Comparison of ENCODE assay signal across 8 mouse cellular contexts in the genomic region with DNA sequence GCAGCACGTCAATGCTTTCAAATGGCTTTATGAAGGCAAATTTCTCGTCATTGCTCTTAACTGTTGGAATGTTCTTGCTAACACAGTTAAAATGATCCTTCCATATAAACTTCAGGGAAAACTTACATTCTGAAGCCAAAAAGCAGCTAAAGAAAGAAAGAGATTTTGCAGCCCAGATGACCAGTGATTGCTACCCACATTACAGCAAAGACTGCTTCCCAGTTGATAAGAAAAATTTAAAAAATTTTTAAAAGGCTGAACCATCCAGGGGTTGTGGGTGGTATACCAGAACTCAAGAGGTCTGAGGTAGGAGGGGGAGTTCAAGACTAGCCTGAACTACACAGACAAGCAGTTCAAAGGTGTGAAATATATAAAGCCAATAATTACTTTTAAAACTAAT. TPM values are rescaled to one million over a fixed set of nuclear protein-coding genes. Genes with fewer than 3 reads are reported as not detected.
DNase-seq lines count a peak whose midpoint lies in the region; ATAC-seq and TF ChIP-seq lines count a peak whose summit lies in the region.

No protein-coding gene starts in this region.

- no peaks in the 10 kb centered on the region for H3K9me3 ChIP-seq in heart, embryonic 10.5 days
- H3K9me3 ChIP-seq in CH12.LX (replicated peaks; ENCODE audit: low read length): no peaks in the 10 kb centered on the region
- H3K9me3 ChIP-seq in forebrain, embryonic 16.5 days (ENCODE audit: control insufficient read depth, low read length): no peaks in the 10 kb centered on the region
- no peaks in the 10 kb centered on the region for H3K9me3 ChIP-seq in liver, embryonic 15.5 days (replicated peaks)

- TF ChIP-seq RAD21 in CH12.LX (IDR thresholded peaks at IDR 0.05; ENCODE audit: low read depth, low read length): no peak

- TF ChIP-seq CTCF in CH12.LX (conservative IDR thresholded peaks at IDR 0.05 in 1 of 2, IDR thresholded peaks at IDR 0.05 in 1 of 2; ENCODE audit: low read depth in 2 of 2, low read length in 2 of 2): no peak
- no peak for TF ChIP-seq CTCF in thymus, adult 2 months (IDR thresholded peaks at IDR 0.05; ENCODE audit: borderline replicate concordance, control insufficient read depth, extremely low read depth, insufficient read depth, low read length, poor library complexity)

- peak overlapping the region; percentile 76; the same call in 1 of the 2 replicates for H3K4me3 ChIP-seq in heart, embryonic 10.5 days
- peak overlapping the region in 1 of 3 experiments; percentile 98 for H3K4me3 ChIP-seq in CH12.LX (replicated peaks in 1 of 3; ENCODE audit: low read depth in 2 of 3, low read length in 2 of 3, poor library complexity in 1 of 3)
- H3K4me3 ChIP-seq in forebrain, embryonic 16.5 days (replicated peaks; ENCODE audit: low read length): no peak overlapping the region
- H3K4me3 ChIP-seq in liver, embryonic 15.5 days (replicated peaks): peak overlapping the region; percentile 97
- no peak overlapping the region for H3K4me3 ChIP-seq in thymus, adult 2 months (ENCODE audit: control insufficient read depth, insufficient read depth, low read length)

- no peaks in the 10 kb centered on the region for H3K27me3 ChIP-seq in heart, embryonic 10.5 days (ENCODE audit: insufficient read depth, poor library complexity, severe bottlenecking)
- H3K27me3 ChIP-seq in CH12.LX (replicated peaks): no peaks in the 10 kb centered on the region
- no peaks in the 10 kb centered on the region for H3K27me3 ChIP-seq in forebrain, embryonic 16.5 days (replicated peaks; ENCODE audit: control insufficient read depth, insufficient read depth, low read length)
- H3K27me3 ChIP-seq in liver, embryonic 15.5 days: peaks cover 3% of the 10 kb centered on the region; the same call in 1 of the 2 replicates
- H3K27me3 ChIP-seq in thymus, adult 2 months (ENCODE audit: control insufficient read depth, insufficient read depth, low read length): no peaks in the 10 kb centered on the region

- dilution Hi-C loops in CH12.LX (cut with MboI; ENCODE audit: extremely low pct_ligation_motif_present, extremely low pct_unique_long_range_greater_than_20kb, low sequenced_read_pairs): no loop called here

- H3K79me2 ChIP-seq in CH12.LX (replicated peaks; ENCODE audit: control insufficient read depth, extremely low read depth, insufficient read depth, poor library complexity, severe bottlenecking): peaks cover 37% of the 10 kb centered on the region

- 41% methylated on average over 2 of the region's 2 CpGs for WGBS in heart, embryonic 10.5 days
- WGBS in forebrain, embryonic 16.5 days: 34% methylated on average over 2 of the region's 2 CpGs
- 51% methylated on average over 2 of the region's 2 CpGs for WGBS in liver, embryonic 15.5 days (ENCODE audit: insufficient replicate concordance)
- 78% methylated on average over 2 of the region's 2 CpGs for WGBS in thymus, adult 2 months

- no peak for DNase-seq in heart, embryonic 10.5 days (ENCODE audit: low spot score)
- no peak for DNase-seq in heart, adult 18-20 months
- DNase-seq in CH12.LX (ENCODE audit: extremely low read depth): no peak
- no peak for DNase-seq in ovary, postnatal 14 days (ENCODE audit: low spot score)
- DNase-seq in thymus, adult 2 months: no peak

- TF ChIP-seq POLR2A in CH12.LX (IDR thresholded peaks at IDR 0.05; ENCODE audit: low read depth, low read length): no peak
- no peak for TF ChIP-seq POLR2A in thymus, adult 2 months (IDR thresholded peaks at IDR 0.05; ENCODE audit: control insufficient read depth, extremely low read depth, insufficient read depth, low read length, poor library complexity)

- in situ Hi-C loops in CH12.LX (cut with MboI; ENCODE audit: low pct_ligation_motif_present, low pct_unique_long_range_greater_than_20kb, low sequenced_read_pairs): loop anchor here (5.0 kb wide), 1 partner anchor 56 kb away; no protein-coding TSS in a partner anchor

- no peak for ATAC-seq in forebrain, embryonic 16.5 days
- no peak for ATAC-seq in liver, embryonic 15.5 days (ENCODE audit: insufficient read depth)
- no peak for ATAC-seq in erythroid progenitor cell, adult 5-6 weeks (replicated peaks; ENCODE audit: low FRiP score, poor library complexity, severe bottlenecking)

- no peaks in the 10 kb centered on the region for H3K36me3 ChIP-seq in heart, embryonic 10.5 days
- no peaks in the 10 kb centered on the region for H3K36me3 ChIP-seq in CH12.LX (replicated peaks in 1 of 2; ENCODE audit: control insufficient read depth in 1 of 2, insufficient read depth in 1 of 2, low read length in 1 of 2)
- no peaks in the 10 kb centered on the region for H3K36me3 ChIP-seq in forebrain, embryonic 16.5 days (ENCODE audit: control insufficient read depth, insufficient read depth)
- H3K36me3 ChIP-seq in liver, embryonic 15.5 days (replicated peaks): 0 out of 2 replicates have a peak, but pooled peaks cover 1% of the 10 kb centered on the region
- no peaks in the 10 kb centered on the region for H3K36me3 ChIP-seq in thymus, adult 2 months (ENCODE audit: control insufficient read depth, insufficient read depth, low read length)

- peak overlapping the region; percentile 94 for H3K27ac ChIP-seq in heart, embryonic 10.5 days
- H3K27ac ChIP-seq in CH12.LX (ENCODE audit: insufficient read depth, low read depth): no peak overlapping the region
- H3K27ac ChIP-seq in forebrain, embryonic 16.5 days (ENCODE audit: low read length): no peak overlapping the region
- H3K27ac ChIP-seq in liver, embryonic 15.5 days (replicated peaks): peak overlapping the region; percentile 94; the same call in 1 of the 2 replicates
- no peak overlapping the region for H3K27ac ChIP-seq in thymus, adult 2 months (ENCODE audit: control insufficient read depth, insufficient read depth, low read length)

- TF ChIP-seq EP300 in CH12.LX (IDR thresholded peaks at IDR 0.05; ENCODE audit: low read length): no peak

- H3K9ac ChIP-seq in CH12.LX (ENCODE audit: insufficient read depth, low read depth): peak overlapping the region; percentile 52
- no peak overlapping the region for H3K9ac ChIP-seq in forebrain, embryonic 16.5 days (replicated peaks; ENCODE audit: low read depth, low read length)
- H3K9ac ChIP-seq in liver, embryonic 15.5 days: peak overlapping the region; percentile 66

- peaks cover 34% of the 10 kb centered on the region for H3K4me1 ChIP-seq in heart, embryonic 10.5 days
- peaks cover 14 to 53% of the 10 kb centered on the region in 2 experiments for H3K4me1 ChIP-seq in CH12.LX (ENCODE audit: control insufficient read depth in 1 of 2, insufficient read depth in 2 of 2)
- H3K4me1 ChIP-seq in forebrain, embryonic 16.5 days (replicated peaks; ENCODE audit: control insufficient read depth, insufficient read depth, low read length): peaks cover 29% of the 10 kb centered on the region
- H3K4me1 ChIP-seq in liver, embryonic 15.5 days (replicated peaks): peaks cover 64% of the 10 kb centered on the region
- peaks cover 29% of the 10 kb centered on the region for H3K4me1 ChIP-seq in thymus, adult 2 months (replicated peaks; ENCODE audit: control insufficient read depth, insufficient read depth, low read length)

- peak overlapping the region; percentile 63 for H3K4me2 ChIP-seq in CH12.LX (ENCODE audit: insufficient read depth, low read depth, poor library complexity, severe bottlenecking)
- H3K4me2 ChIP-seq in forebrain, embryonic 16.5 days (ENCODE audit: low read length): peak overlapping the region; percentile 61
- peak overlapping the region; percentile 94 for H3K4me2 ChIP-seq in liver, embryonic 15.5 days

TF ChIP-seq in CH12.LX, 34 proteins besides CTCF, POLR2A, EP300 and RAD21:
- TF ChIP-seq USF1 (IDR thresholded peaks at IDR 0.05; ENCODE audit: low read depth, low read length) (no peak), TBP (conservative IDR thresholded peaks at IDR 0.05; ENCODE audit: low read depth, low read length) (no peak), MXI1 (IDR thresholded peaks at IDR 0.05; ENCODE audit: low read depth, low read length) (0 out of 2 replicates have a peak, but pooled peaks have one; percentile 6), IRF4 (IDR thresholded peaks at IDR 0.05; ENCODE audit: low read depth, low read length) (no peak), NELFE (IDR thresholded peaks at IDR 0.05; ENCODE audit: low read depth, low read length) (no peak)

RNA-seq across cellular contexts. Expression of a gene that starts 1.1 kb away (rescaled TPM):
- polyA plus RNA-seq in heart, embryonic 10.5 days (2016; fragmentation: Nextera tagmentation; extraction: Ambion mirVana): 34.5 and 37.5 TPM in 2 replicates
- 100 to 1,000 TPM; 117 to 119 TPM for total RNA-seq in heart, adult 18-20 months (2021)
- total RNA-seq in CH12.LX (2012; rRNA removed) (128 and 146 TPM in 2 replicates), CH12.LX (2014; rRNA removed) (43.8 and 46.4 TPM in 2 replicates)
- 165 and 178 TPM in 2 replicates for polyA plus RNA-seq in CH12.LX (2012; ENCODE audit: insufficient read length, low read depth)
- polyA plus RNA-seq in forebrain, embryonic 16.5 days (2015; fragmentation: Nextera tagmentation; extraction: Ambion mirVana): 12.2 and 13.6 TPM in 2 replicates
- polyA plus RNA-seq in liver, embryonic 15.5 days (2015; fragmentation: Nextera tagmentation; extraction: Ambion mirVana): 19.5 and 20.3 TPM in 2 replicates
- total RNA-seq in erythroid progenitor cell, adult 5-6 weeks (2015; ENCODE audit: low replicate concordance): 104 and 105 TPM in 2 replicates
- total RNA-seq in erythroid progenitor cell, adult 5-6 weeks (2017; ENCODE audit: low replicate concordance): 198 and 213 TPM in 2 replicates
- 167 and 193 TPM in 2 replicates for polyA plus RNA-seq in thymus, adult 2 months (2012; rRNA removed)

Comparison
In these comparisons a context has a peak if more than half of its experiments do, and no peak if none do; other contexts are left out.
1. H3K27ac ChIP-seq: peak in heart, embryonic 10.5 days (single experiment) and liver, embryonic 15.5 days (single experiment); none in CH12.LX (single experiment), forebrain, embryonic 16.5 days (single experiment) and thymus, adult 2 months (single experiment).
2. H3K4me3 ChIP-seq: peak in heart, embryonic 10.5 days (single experiment) and liver, embryonic 15.5 days (single experiment); none in forebrain, embryonic 16.5 days (single experiment) and thymus, adult 2 months (single experiment).
3. Peak in every context shown above with its lines, with median percentiles within 50 percentile points of each other: H3K4me2 ChIP-seq.